In genomic region chr7:37770400-37771050, GRCm38 (mm10) we compare ENCODE assay signal across 8 mouse cellular contexts. TPM values are rescaled to one million over a fixed set of nuclear protein-coding genes. Genes with fewer than 3 reads are reported as not detected.
DNase-seq lines count a peak whose midpoint lies in the region; ATAC-seq lines count a peak whose summit lies in the region.

No protein-coding gene starts in this region.

- H3K27ac ChIP-seq in forebrain, embryonic 12.5 days, result peak overlapping the region; percentile 96
- peak overlapping the region; percentile 48 for H3K27ac ChIP-seq in heart, embryonic 15.5 days
- no peak overlapping the region for H3K27ac ChIP-seq in liver, embryonic 16.5 days (ENCODE audit: low read length)
- H3K27ac ChIP-seq in neural tube, embryonic 15.5 days (replicated peaks), result peak overlapping the region; percentile 90

- under 1% methylated on average over 57 of the region's 57 CpGs for WGBS in forebrain, embryonic 12.5 days
- WGBS in heart, embryonic 15.5 days, result under 1% methylated on average over 57 of the region's 57 CpGs
- 1% methylated on average over 55 of the region's 57 CpGs for WGBS in liver, embryonic 16.5 days (ENCODE audit: insufficient replicate concordance)
- under 1% methylated on average over 55 of the region's 57 CpGs for WGBS in neural tube, embryonic 15.5 days

- H3K4me3 ChIP-seq in megakaryocyte, embryonic 14.5 days (replicated peaks), result peak overlapping the region; percentile 84
- H3K4me3 ChIP-seq in forebrain, embryonic 12.5 days (replicated peaks), result peak overlapping the region; percentile 69
- peak overlapping the region; percentile 69 for H3K4me3 ChIP-seq in heart, embryonic 15.5 days
- peak overlapping the region; percentile 29 for H3K4me3 ChIP-seq in liver, embryonic 16.5 days (ENCODE audit: low read depth, low read length)
- H3K4me3 ChIP-seq in neural tube, embryonic 15.5 days (replicated peaks), result peak overlapping the region; percentile 66

- H3K4me2 ChIP-seq in forebrain, embryonic 12.5 days, result peak overlapping the region; percentile 90
- H3K4me2 ChIP-seq in heart, embryonic 15.5 days, result peak overlapping the region; percentile 97
- H3K4me2 ChIP-seq in liver, embryonic 16.5 days (ENCODE audit: low read depth, low read length), result peak overlapping the region; percentile 47
- H3K4me2 ChIP-seq in neural tube, embryonic 15.5 days, result peak overlapping the region; percentile 98

- H3K36me3 ChIP-seq in megakaryocyte, embryonic 14.5 days (replicated peaks; ENCODE audit: low read length), result no peaks in the 10 kb centered on the region
- H3K36me3 ChIP-seq in forebrain, embryonic 12.5 days (replicated peaks), result no peaks in the 10 kb centered on the region
- H3K36me3 ChIP-seq in heart, embryonic 15.5 days, result no peaks in the 10 kb centered on the region
- H3K36me3 ChIP-seq in liver, embryonic 16.5 days (ENCODE audit: control insufficient read depth, insufficient read depth), result no peaks in the 10 kb centered on the region
- H3K36me3 ChIP-seq in neural tube, embryonic 15.5 days, result no peaks in the 10 kb centered on the region

- H3K27me3 ChIP-seq in megakaryocyte, embryonic 14.5 days (replicated peaks), result peaks cover 80% of the 10 kb centered on the region
- H3K27me3 ChIP-seq in forebrain, embryonic 12.5 days, result peaks cover 13% of the 10 kb centered on the region; the same call in 1 of the 2 replicates
- H3K27me3 ChIP-seq in heart, embryonic 15.5 days, result peaks cover 80% of the 10 kb centered on the region
- H3K27me3 ChIP-seq in liver, embryonic 16.5 days (ENCODE audit: control insufficient read depth, insufficient read depth, low read depth, low read length), result peaks cover 72% of the 10 kb centered on the region
- H3K27me3 ChIP-seq in neural tube, embryonic 15.5 days (replicated peaks), result peaks cover 4% of the 10 kb centered on the region; the same call in 1 of the 2 replicates

- peaks cover 30% of the 10 kb centered on the region for H3K4me1 ChIP-seq in megakaryocyte, embryonic 14.5 days
- peaks cover 47% of the 10 kb centered on the region for H3K4me1 ChIP-seq in forebrain, embryonic 12.5 days
- H3K4me1 ChIP-seq in heart, embryonic 15.5 days (replicated peaks), result peaks cover 41% of the 10 kb centered on the region
- no peaks in the 10 kb centered on the region for H3K4me1 ChIP-seq in liver, embryonic 16.5 days (ENCODE audit: control insufficient read depth, low read depth, low read length)
- H3K4me1 ChIP-seq in neural tube, embryonic 15.5 days, result peaks cover 66% of the 10 kb centered on the region

- DNase-seq in kidney, postnatal 25 days, result peak; percentile 59 to 63
- DNase-seq in thymus, postnatal 4 days, result peak; percentile 63

- ATAC-seq in megakaryocyte, adult 5-6 weeks (ENCODE audit: poor library complexity, severe bottlenecking), result no peak
- peak; percentile 75 for ATAC-seq in forebrain, embryonic 12.5 days (ENCODE audit: low FRiP score)
- peak; percentile 66 for ATAC-seq in heart, embryonic 15.5 days (replicated peaks; ENCODE audit: insufficient number of reproducible peaks, insufficient read depth, low FRiP score, low read depth)
- no peak for ATAC-seq in liver, embryonic 16.5 days (ENCODE audit: low read depth)
- peak; percentile 76 for ATAC-seq in neural tube, embryonic 15.5 days (ENCODE audit: low FRiP score)

- H3K9ac ChIP-seq in forebrain, embryonic 12.5 days, result peak overlapping the region; percentile 84
- H3K9ac ChIP-seq in heart, embryonic 15.5 days, result peak overlapping the region; percentile 49
- no peak overlapping the region for H3K9ac ChIP-seq in liver, embryonic 16.5 days (ENCODE audit: low read depth, low read length)
- H3K9ac ChIP-seq in neural tube, embryonic 15.5 days (replicated peaks), result peak overlapping the region; percentile 63

- no peaks in the 10 kb centered on the region for H3K9me3 ChIP-seq in megakaryocyte, embryonic 14.5 days
- H3K9me3 ChIP-seq in forebrain, embryonic 12.5 days, result no peaks in the 10 kb centered on the region
- H3K9me3 ChIP-seq in heart, embryonic 15.5 days (replicated peaks), result no peaks in the 10 kb centered on the region
- no peaks in the 10 kb centered on the region for H3K9me3 ChIP-seq in liver, embryonic 16.5 days (replicated peaks; ENCODE audit: control insufficient read depth, low read length)
- no peaks in the 10 kb centered on the region for H3K9me3 ChIP-seq in neural tube, embryonic 15.5 days (replicated peaks)

RNA-seq across cellular contexts. Expression of gene Zfp536, which starts 2.9 kb away (rescaled TPM):
- not detected in 2 replicates for polyA plus RNA-seq in megakaryocyte, embryonic 14.5 days (2012; ENCODE audit: insufficient read depth, low replicate concordance)
- 0.13 TPM in 1 of 2 replicates, not detected in the other for total RNA-seq in megakaryocyte, adult 5-6 weeks (2015)
- 0.33 TPM in 1 of 2 replicates, not detected in the other for total RNA-seq in megakaryocyte, adult 5-6 weeks (2017)
- polyA plus RNA-seq in forebrain, embryonic 12.5 days (2016; fragmentation: Nextera tagmentation; extraction: Ambion mirVana), result 45.7 and 53.1 TPM in 2 replicates
- polyA plus RNA-seq in heart, embryonic 15.5 days (2015; fragmentation: Nextera tagmentation; extraction: Ambion mirVana), result 4.8 and 4.9 TPM in 2 replicates
- 0.04 and 0.14 TPM in 2 replicates for polyA plus RNA-seq in liver, embryonic 16.5 days (2015; fragmentation: Nextera tagmentation; extraction: Ambion mirVana)
- polyA plus RNA-seq in neural tube, embryonic 15.5 days (2015; fragmentation: Nextera tagmentation; extraction: Ambion mirVana), result 27.9 and 34.5 TPM in 2 replicates

Comparison
In these comparisons a context has a peak if more than half of its experiments do, and no peak if none do; other contexts are left out.
1. H3K4me3 ChIP-seq: peak in every context shown above with its lines; median percentile 84 in megakaryocyte, embryonic 14.5 days; 69 in forebrain, embryonic 12.5 days; 69 in heart, embryonic 15.5 days; 66 in neural tube, embryonic 15.5 days; 29 in liver, embryonic 16.5 days.
2. ATAC-seq: peak in forebrain, embryonic 12.5 days (single experiment), heart, embryonic 15.5 days (single experiment) and neural tube, embryonic 15.5 days (single experiment); none in megakaryocyte, adult 5-6 weeks (single experiment) and liver, embryonic 16.5 days (single experiment).
3. H3K4me2 ChIP-seq: peak in every context shown above with its lines; median percentile 98 in neural tube, embryonic 15.5 days; 97 in heart, embryonic 15.5 days; 90 in forebrain, embryonic 12.5 days; 47 in liver, embryonic 16.5 days.